Mouse (Mus musculus) skeletal muscle tissue, adult 2 months (tissue): ENCODE results near the gene Gm17581.
"Not testable (repeated sequence)": the region's sequence is repeated elsewhere in the genome, so short reads cannot be mapped to it uniquely, and the experiment has no call there.

Source experiments
- DNase-seq: peaks from one replicate; pipeline ENCODE4 v3.0.0-alpha.2; 2012; ENCODE audit warnings: low read depth, low spot score

Gene Gm17581

GRCm38 (mm10) chr2:155735766-155736165 is at the start of gene Gm17581:
TSS of gene Gm17581 (minus strand) at chr2:155735866.
- not testable (repeated sequence) for DNase-seq

GRCm38 (mm10) chr2:155784534-155784933 is 48.9 kb upstream of the Gm17581 start:
- DNase-seq: no peak

- DNase-seq: no peak
Measured at GRCm38 (mm10) chr2:155779506-155779905, 43.8 kb upstream of the Gm17581 start.

GRCm38 (mm10) chr2:155779066-155779465 is 43.4 kb upstream of the Gm17581 start:
- DNase-seq: no peak

- DNase-seq: no peak
Measured at GRCm38 (mm10) chr2:155778004-155778403, 42.3 kb upstream of the Gm17581 start.

GRCm38 (mm10) chr2:155777688-155777985 is 42.0 kb upstream of the Gm17581 start:
- no peak for DNase-seq

- no peak for DNase-seq
Measured at GRCm38 (mm10) chr2:155776824-155777687, 41.4 kb upstream of the Gm17581 start.

- no peak for DNase-seq
Measured at GRCm38 (mm10) chr2:155775685-155776263, 40.1 kb upstream of the Gm17581 start.

GRCm38 (mm10) chr2:155774927-155775684 is 39.4 kb upstream of the Gm17581 start, which contains the start of gene Mmp24:
TSS of gene Mmp24 (plus strand) at chr2:155775342.
- no peak for DNase-seq

GRCm38 (mm10) chr2:155774261-155774926 is 38.7 kb upstream of the Gm17581 start:
- DNase-seq: no peak

- DNase-seq: no peak
Measured at GRCm38 (mm10) chr2:155773664-155774063, 38.0 kb upstream of the Gm17581 start.

GRCm38 (mm10) chr2:155764679-155765418 is 29.2 kb upstream of the Gm17581 start:
- DNase-seq: peak; percentile 42

GRCm38 (mm10) chr2:155756855-155757566 is 21.3 kb upstream of the Gm17581 start:
- DNase-seq: no peak

GRCm38 (mm10) chr2:155755746-155756145 is 20.1 kb upstream of the Gm17581 start:
- no peak for DNase-seq

- DNase-seq: peak; percentile 58
Measured at GRCm38 (mm10) chr2:155751014-155751786, 15.5 kb upstream of the Gm17581 start, which contains the start of gene Procr. TSS of gene Procr (plus strand) at chr2:155751117.

- no peak for DNase-seq
Measured at GRCm38 (mm10) chr2:155749394-155749793, 13.7 kb upstream of the Gm17581 start.

GRCm38 (mm10) chr2:155745487-155745886 is 9.8 kb upstream of the Gm17581 start:
- DNase-seq: no peak

GRCm38 (mm10) chr2:155743351-155743750 is 7.7 kb upstream of the Gm17581 start:
- no peak for DNase-seq

- DNase-seq: no peak
Measured at GRCm38 (mm10) chr2:155742931-155743337, 7.3 kb upstream of the Gm17581 start.

- no peak for DNase-seq
Measured at GRCm38 (mm10) chr2:155742211-155742610, 6.5 kb upstream of the Gm17581 start.
